20 mouse cellular contexts compared by ENCODE assay signal in genomic region chr15:86229088-86229487, GRCm38 (mm10). TPM values are rescaled to one million over a fixed set of nuclear protein-coding genes. Genes with fewer than 3 reads are reported as not detected.
DNase-seq lines count a peak whose midpoint lies in the region; ATAC-seq and TF ChIP-seq lines count a peak whose summit lies in the region.
"Had no signal": no experiment of that assay in that cellular context is flagged by ENCODE, and none has a peak within 500 bp of the region (broad histone marks: within the 10 kb centered on the region; RNA-seq: fewer than 3 reads in every experiment).

No protein-coding gene starts in this region.

- no peak overlapping the region for H3K9ac ChIP-seq in lung, embryonic 14.5 days
- H3K9ac ChIP-seq in midbrain, postnatal 0 days (replicated peaks; ENCODE audit: low read length, poor library complexity, severe bottlenecking): no peak overlapping the region
- H3K9ac ChIP-seq: embryonic facial prominence, embryonic 15.5 days; heart, embryonic 15.5 days; hindbrain, embryonic 14.5 days had no signal

- no peak for TF ChIP-seq CTCF in lung, embryonic 14.5 days (IDR thresholded peaks at IDR 0.05; ENCODE audit: low read depth)
- TF ChIP-seq CTCF in lung, adult 2 months (IDR thresholded peaks at IDR 0.05; ENCODE audit: insufficient read depth, low read length): no peak
- TF ChIP-seq CTCF in midbrain, postnatal 0 days (IDR thresholded peaks at IDR 0.05): no peak

- intact Hi-C loops in heart, postnatal 36 days (cut with DNase I): loop anchor here (5.0 kb wide), 2 partner anchors 42 to 62 kb away; partner anchors contain the start of gene Cerk

- ATAC-seq in lung, embryonic 14.5 days (ENCODE audit: insufficient read depth): no peak
- no peak for ATAC-seq in midbrain, postnatal 0 days (ENCODE audit: low FRiP score)
- ATAC-seq: forebrain, embryonic 14.5 days had no signal

- no peak overlapping the region for H3K4me2 ChIP-seq in lung, embryonic 14.5 days
- no peak overlapping the region for H3K4me2 ChIP-seq in midbrain, postnatal 0 days (ENCODE audit: low read depth, low read length, poor library complexity, severe bottlenecking)
- H3K4me2 ChIP-seq: embryonic facial prominence, embryonic 15.5 days; heart, embryonic 11.5 days; heart, embryonic 15.5 days; hindbrain, embryonic 14.5 days had no signal

- 74% methylated on average over 8 of the region's 8 CpGs for WGBS in lung, embryonic 14.5 days
- WGBS in lung, adult 2 months: 59% methylated on average over 8 of the region's 8 CpGs
- 86% methylated on average over 8 of the region's 8 CpGs for whole genome bisulfite sequencing in midbrain, postnatal 0 days
- 89% methylated on average over 8 of the region's 8 CpGs for WGBS in midbrain, embryonic 10.5 days

- H3K4me3 ChIP-seq in lung, embryonic 14.5 days (ENCODE audit: low read depth, low read length): no peak overlapping the region
- H3K4me3 ChIP-seq in lung, adult 2 months (replicated peaks; ENCODE audit: extremely low read depth, low read depth, low read length): no peak overlapping the region
- no peak overlapping the region for H3K4me3 ChIP-seq in midbrain, postnatal 0 days (ENCODE audit: low read depth, low read length)
- no peak overlapping the region for H3K4me3 ChIP-seq in midbrain, embryonic 10.5 days
- H3K4me3 ChIP-seq: embryonic facial prominence, embryonic 15.5 days; erythroblast, embryonic 14.5 days; forebrain, embryonic 10.5 days; gastrocnemius, adult 2 months; heart, embryonic 15.5 days; hindbrain, embryonic 10.5 days had no signal

- no peak overlapping the region for H3K27ac ChIP-seq in lung, embryonic 14.5 days (ENCODE audit: low read depth)
- H3K27ac ChIP-seq in midbrain, postnatal 0 days (ENCODE audit: low read depth, low read length): peak overlapping the region; percentile 9; the same call in 1 of the 2 replicates
- H3K27ac ChIP-seq in midbrain, embryonic 10.5 days (replicated peaks): no peak overlapping the region
- H3K27ac ChIP-seq: embryonic facial prominence, embryonic 15.5 days; forebrain, embryonic 10.5 days; gastrocnemius, adult 2 months; heart, embryonic 15.5 days; hindbrain, embryonic 10.5 days; hindbrain, embryonic 14.5 days had no signal

- no peaks in the 10 kb centered on the region for H3K4me1 ChIP-seq in lung, embryonic 14.5 days (ENCODE audit: insufficient read depth)
- peaks cover 10% of the 10 kb centered on the region for H3K4me1 ChIP-seq in lung, adult 2 months (ENCODE audit: control insufficient read depth, insufficient read depth, low read length)
- no peaks in the 10 kb centered on the region for H3K4me1 ChIP-seq in midbrain, postnatal 0 days (ENCODE audit: insufficient read depth, low read length)
- peaks cover 3% of the 10 kb centered on the region; the same call in 1 of the 2 replicates for H3K4me1 ChIP-seq in midbrain, embryonic 10.5 days
- H3K4me1 ChIP-seq: embryonic facial prominence, embryonic 15.5 days; forebrain, embryonic 10.5 days had no signal

- H3K27me3 ChIP-seq in lung, embryonic 14.5 days (ENCODE audit: insufficient read depth, low read length): no peaks in the 10 kb centered on the region
- no peaks in the 10 kb centered on the region for H3K27me3 ChIP-seq in midbrain, postnatal 0 days (ENCODE audit: insufficient read depth, low read length)
- no peaks in the 10 kb centered on the region for H3K27me3 ChIP-seq in midbrain, embryonic 10.5 days (ENCODE audit: low read depth, poor library complexity, severe bottlenecking)
- H3K27me3 ChIP-seq: embryonic facial prominence, embryonic 15.5 days; heart, embryonic 15.5 days had no signal

- TF ChIP-seq POLR2A in lung, adult 2 months (IDR thresholded peaks at IDR 0.05; ENCODE audit: borderline replicate concordance, extremely low read depth, low read depth, low read length): no peak

- DNase-seq in heart, adult 11 months: peak; percentile 91
- no peak for DNase-seq in heart, postnatal 36 days
- peak; percentile 13 for DNase-seq in lung, embryonic 14.5 days
- no peak for DNase-seq in lung, adult 2 months
- DNase-seq in midbrain, postnatal 0 days (ENCODE audit: low spot score): no peak
- no peak for DNase-seq in midbrain, embryonic 10.5 days (ENCODE audit: low spot score)
- DNase-seq: adrenal gland, adult 2 months; adrenal gland, postnatal 25 days; embryo, embryonic 11 days; gastrocnemius, adult 2 months; gastrocnemius, postnatal 25 days; heart, postnatal 14 days had no signal

- H3K9me3 ChIP-seq in lung, embryonic 14.5 days (ENCODE audit: low read depth, low read length): no peaks in the 10 kb centered on the region
- no peaks in the 10 kb centered on the region for H3K9me3 ChIP-seq in midbrain, postnatal 0 days (ENCODE audit: low read length)
- H3K9me3 ChIP-seq in midbrain, embryonic 10.5 days (replicated peaks): no peaks in the 10 kb centered on the region
- H3K9me3 ChIP-seq: embryonic facial prominence, embryonic 15.5 days; forebrain, embryonic 10.5 days; heart, embryonic 15.5 days; hindbrain, embryonic 10.5 days had no signal

- H3K36me3 ChIP-seq in lung, embryonic 14.5 days (ENCODE audit: insufficient read depth): no peaks in the 10 kb centered on the region
- H3K36me3 ChIP-seq in midbrain, postnatal 0 days (ENCODE audit: insufficient read depth, low read length): no peaks in the 10 kb centered on the region
- H3K36me3 ChIP-seq in midbrain, embryonic 10.5 days: 0 out of 2 replicates have a peak, but pooled peaks cover 2% of the 10 kb centered on the region
- H3K36me3 ChIP-seq: embryonic facial prominence, embryonic 15.5 days; forebrain, embryonic 10.5 days; heart, embryonic 15.5 days had no signal

RNA-seq across cellular contexts. Expression of gene Tbc1d22a, which starts 14.8 kb away (rescaled TPM):
- total RNA-seq in heart, postnatal 36 days (2021): 10 to 100 TPM; 21.7 to 28.6 TPM
- 8.4 and 10.6 TPM in 2 replicates for polyA plus RNA-seq in lung, embryonic 14.5 days (2014; fragmentation: Nextera tagmentation; extraction: Ambion mirVana)
- 31.9 and 34.7 TPM in 2 replicates for polyA plus RNA-seq in lung, adult 2 months (2012; rRNA removed)
- 19.7 and 19.8 TPM in 2 replicates for total RNA-seq in midbrain, postnatal 0 days (2014; rRNA removed)
- polyA plus RNA-seq in midbrain, postnatal 0 days (2015; fragmentation: Nextera tagmentation; extraction: Ambion mirVana): 13.6 and 13.9 TPM in 2 replicates
- polyA plus RNA-seq in midbrain, embryonic 10.5 days (2016; fragmentation: Nextera tagmentation; extraction: Ambion mirVana): 10.8 and 12.5 TPM in 2 replicates

RNA-seq across cellular contexts. Expression of gene Cerk, which starts 43.1 kb away (rescaled TPM):
- 10 to 100 TPM; 28.0 to 28.1 TPM for total RNA-seq in heart, postnatal 36 days (2021)
- polyA plus RNA-seq in lung, embryonic 14.5 days (2014; fragmentation: Nextera tagmentation; extraction: Ambion mirVana): 33.8 and 34.2 TPM in 2 replicates
- 38.2 and 40.8 TPM in 2 replicates for polyA plus RNA-seq in lung, adult 2 months (2012; rRNA removed)
- 35.8 and 37.0 TPM in 2 replicates for total RNA-seq in midbrain, postnatal 0 days (2014; rRNA removed)
- polyA plus RNA-seq in midbrain, postnatal 0 days (2015; fragmentation: Nextera tagmentation; extraction: Ambion mirVana): 21.6 and 21.9 TPM in 2 replicates
- polyA plus RNA-seq in midbrain, embryonic 10.5 days (2016; fragmentation: Nextera tagmentation; extraction: Ambion mirVana): 13.3 and 16.8 TPM in 2 replicates

Comparison
In these comparisons a context has a peak if more than half of its experiments do, and no peak if none do; other contexts are left out.
1. DNase-seq: peak in heart, adult 11 months (single experiment) and lung, embryonic 14.5 days (single experiment); none in heart, postnatal 36 days (0 of 2), lung, adult 2 months (single experiment), midbrain, postnatal 0 days (single experiment) and midbrain, embryonic 10.5 days (single experiment).